Mouse (Mus musculus) gastrocnemius, postnatal 25 days (tissue): ENCODE results near the gene A930017K11Rik. TPM values are rescaled to one million over a fixed set of nuclear protein-coding genes. Genes with fewer than 3 reads are reported as not detected.
A peak's percentile ranks its signal among the peaks of the same experiment; 100 is the strongest.

Experiments
- DNase-seq: peaks from one replicate; pipeline ENCODE4 v3.0.0; 2022
- total RNA-seq, 2 experiments: library from RNA; stranded (reverse); gene quantifications; 1 replicate in 1 of 2; 2 replicates in 1 of 2; pipeline ENCODE4 v1.2.3; 2021

A930017K11Rik gene
- total RNA-seq, 2 experiments from 2014 or later = not detected

GRCm38 (mm10) chr17:25958771-25959494, 6.6 kb upstream of the A930017K11Rik start:
- DNase-seq = no peak

GRCm38 (mm10) chr17:25957586-25958051, 5.3 kb upstream of the A930017K11Rik start:
- DNase-seq = no peak

DNA sequence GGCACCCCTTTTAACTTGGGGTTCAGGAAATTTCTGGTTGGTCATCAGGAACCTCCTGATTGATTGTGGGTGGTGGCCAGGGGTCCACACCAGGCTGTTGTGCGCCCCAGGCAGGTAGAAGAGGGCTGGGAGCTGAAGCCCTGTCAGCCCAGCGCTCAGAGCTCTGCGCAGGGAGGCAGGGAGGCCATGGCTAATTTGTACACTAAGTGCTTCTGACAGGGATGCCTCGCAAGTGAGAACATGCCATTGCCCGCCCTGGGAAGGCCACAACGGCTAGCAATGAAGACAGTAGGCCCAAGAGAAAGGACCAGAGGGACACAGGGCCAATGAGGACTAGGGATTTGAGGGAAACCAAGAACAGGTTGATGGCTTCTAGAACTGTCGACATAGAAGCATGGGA, 4.3 kb upstream of the A930017K11Rik start:
- no peak for DNase-seq

DNA sequence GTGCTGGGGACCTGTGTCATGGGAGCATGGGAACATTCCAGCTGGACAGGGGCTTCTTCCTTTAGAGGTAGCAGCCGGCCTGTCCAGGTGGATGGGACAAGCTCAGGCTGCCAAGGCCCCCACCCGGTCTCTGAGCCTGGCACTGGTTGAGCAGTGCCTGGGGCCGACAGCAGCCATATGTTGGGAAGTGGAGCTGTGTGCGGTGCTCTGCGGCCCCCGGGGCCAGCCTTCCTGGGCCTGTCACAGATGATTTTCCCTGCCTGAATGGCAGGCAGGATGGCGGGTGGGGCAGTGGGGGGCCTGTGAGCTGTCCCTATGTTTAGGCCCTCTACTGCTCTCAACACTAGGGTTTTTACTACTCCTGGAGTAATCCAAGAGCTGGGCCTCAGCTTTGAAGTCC, 3.8 kb upstream of the A930017K11Rik start:
- DNase-seq = no peak

GRCm38 (mm10) chr17:25955736-25956135, 3.4 kb upstream of the A930017K11Rik start:
- no peak for DNase-seq

GRCm38 (mm10) chr17:25954671-25955070, 2.3 kb upstream of the A930017K11Rik start:
- no peak for DNase-seq

- no peak for DNase-seq
Measured at GRCm38 (mm10) chr17:25953161-25953560, 796 bp upstream of the A930017K11Rik start.

DNA sequence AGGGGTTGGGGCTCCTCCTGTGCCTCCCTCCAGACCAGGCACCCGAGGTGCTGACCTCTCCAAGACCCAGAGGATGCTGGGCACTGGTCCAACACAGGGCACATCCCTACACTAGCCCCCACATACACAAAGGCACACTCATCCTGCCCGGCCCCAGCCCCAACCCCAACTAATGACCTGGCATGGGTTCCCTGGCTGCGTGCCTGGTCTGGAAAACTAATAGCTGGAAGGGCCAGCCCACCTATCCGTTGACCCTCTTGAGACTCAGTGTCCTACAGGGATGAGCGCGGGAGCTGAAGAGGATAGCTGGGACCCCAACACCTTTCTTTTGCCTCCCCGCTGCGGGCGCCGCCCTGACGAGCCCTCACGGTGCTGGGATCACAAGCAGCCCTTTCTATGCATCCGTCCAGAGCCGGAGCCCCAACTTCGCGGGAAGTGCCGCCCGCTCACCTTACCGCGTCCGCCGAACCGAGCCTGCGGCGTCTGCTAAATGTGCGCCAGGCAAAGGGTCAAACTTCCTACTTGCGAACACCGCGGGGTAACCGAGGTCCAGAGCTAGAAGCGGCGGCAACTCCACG, 1.1 kb downstream of the A930017K11Rik start:
- DNase-seq = no peak

DNA sequence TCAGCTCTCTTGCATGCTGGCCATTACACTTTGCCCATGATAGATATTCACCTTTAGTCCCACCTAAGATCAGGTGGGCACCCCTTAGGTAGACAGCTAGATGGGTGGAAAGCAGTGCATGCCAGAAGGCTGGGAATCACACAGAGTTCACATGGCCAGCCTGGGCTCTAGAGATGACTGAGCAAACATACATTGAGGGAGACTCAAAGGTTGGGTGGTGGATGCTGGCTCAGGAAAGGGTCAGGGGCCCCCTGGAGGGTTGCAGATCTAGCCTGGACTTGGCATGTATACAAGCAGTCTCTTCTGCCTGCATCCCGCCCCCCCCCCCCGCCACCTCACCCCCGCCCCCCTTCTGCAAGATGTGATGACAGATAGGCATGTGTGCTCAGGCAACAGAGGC, 1.7 kb downstream of the A930017K11Rik start:
- no peak for DNase-seq

- DNase-seq = no peak
Measured at GRCm38 (mm10) chr17:25949981-25950380, 2.4 kb downstream of the A930017K11Rik start.

GRCm38 (mm10) chr17:25948051-25948450, 4.3 kb downstream of the A930017K11Rik start:
- DNase-seq = no peak

DNA sequence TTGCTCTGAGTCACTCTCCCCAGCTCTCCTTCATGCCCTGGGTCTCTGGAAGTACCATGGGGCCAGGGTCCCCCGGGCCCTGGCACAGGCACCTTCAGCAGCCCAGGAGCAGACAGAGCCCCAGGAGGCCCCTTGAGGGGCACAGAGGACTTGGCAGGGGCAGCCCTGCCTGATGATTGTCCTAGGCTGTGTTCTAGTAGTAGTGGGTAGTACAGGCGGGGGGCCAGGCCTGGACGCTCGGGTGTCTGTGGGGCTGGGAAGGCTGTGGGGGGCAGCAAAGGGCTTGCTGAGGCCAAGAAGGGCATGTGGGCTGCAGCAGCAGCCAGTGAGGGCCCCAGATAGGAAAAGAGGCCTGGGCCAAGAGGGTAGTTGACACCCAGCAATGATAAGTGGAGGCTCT, 4.8 kb downstream of the A930017K11Rik start:
- DNase-seq = no peak

GRCm38 (mm10) chr17:25946891-25947290, 5.5 kb downstream of the A930017K11Rik start:
- DNase-seq = no peak

GRCm38 (mm10) chr17:25946349-25946748, 6.0 kb downstream of the A930017K11Rik start:
- no peak for DNase-seq

DNA sequence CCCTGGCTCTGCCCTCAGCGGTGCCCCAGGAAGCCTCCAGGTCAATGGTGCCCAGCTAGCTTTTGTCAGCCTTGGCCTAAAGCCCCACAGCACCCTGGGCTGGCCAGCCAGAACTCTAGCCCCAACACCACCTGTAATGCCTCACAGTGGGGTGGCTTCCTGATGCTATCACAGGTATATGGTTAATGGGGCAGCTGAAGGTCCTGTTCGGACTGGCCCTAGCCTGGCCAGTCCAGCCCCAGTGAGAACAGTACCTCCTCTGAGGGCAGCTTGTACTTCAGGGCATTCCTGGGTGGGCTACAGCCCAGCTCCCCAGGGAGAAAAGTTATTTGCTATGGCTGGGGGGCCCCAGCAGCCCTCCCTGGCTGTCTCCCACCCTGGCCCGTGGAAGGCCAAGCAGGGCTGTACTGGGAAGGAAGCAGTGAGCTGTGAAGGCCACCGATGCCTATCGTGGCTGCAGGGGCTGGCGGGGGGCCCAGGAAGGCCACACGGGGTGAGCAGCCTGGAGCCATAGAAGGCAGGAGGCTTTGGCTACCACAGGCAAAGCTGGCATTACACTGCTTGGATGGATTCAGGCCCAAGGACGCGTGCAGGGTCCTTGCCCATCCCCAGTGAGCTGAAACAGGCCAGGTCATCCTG, 6.7 kb downstream of the A930017K11Rik start:
- peak; percentile 52 for DNase-seq

- no peak for DNase-seq
Measured at GRCm38 (mm10) chr17:25944366-25945163, 7.8 kb downstream of the A930017K11Rik start, which contains the start of the genes Pigq and Nhlrc4. Gene Pigq (minus strand): TSS chr17:25944936. Gene Nhlrc4 (minus strand): TSS chr17:25944961.

GRCm38 (mm10) chr17:25943769-25944168, 8.6 kb downstream of the A930017K11Rik start:
- DNase-seq = no peak

- DNase-seq = no peak
Measured at GRCm38 (mm10) chr17:25943221-25943620, 9.1 kb downstream of the A930017K11Rik start.

DNA sequence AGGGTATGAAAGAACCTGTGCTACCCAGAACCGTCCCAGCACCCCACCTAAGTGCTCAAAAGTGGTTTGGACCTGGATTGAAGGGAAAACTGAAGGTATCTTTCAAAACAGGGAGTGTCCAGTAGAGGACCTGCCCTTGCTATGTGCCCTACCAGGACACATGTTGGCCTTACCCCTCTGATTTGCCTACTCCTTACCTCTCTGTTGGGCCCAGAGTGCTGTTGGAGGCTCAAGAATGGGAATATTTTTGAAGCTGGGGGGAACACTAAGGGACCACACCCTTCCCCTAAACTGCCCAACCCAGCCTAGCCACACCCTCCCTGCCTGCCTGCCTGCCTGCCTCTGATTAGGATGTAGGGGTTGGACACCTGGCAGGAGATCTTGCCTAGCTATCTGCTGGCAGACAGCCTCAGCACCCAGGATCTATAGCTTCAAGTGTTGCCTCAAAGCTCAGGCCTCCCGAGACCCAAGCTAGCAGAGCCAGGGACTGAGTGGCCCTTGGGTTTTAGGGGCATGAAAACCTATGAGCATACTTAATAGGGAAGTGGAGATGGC, 9.7 kb downstream of the A930017K11Rik start:
- no peak for DNase-seq

- DNase-seq = peak; percentile 67
Measured at GRCm38 (mm10) chr17:25941511-25942241, 10.7 kb downstream of the A930017K11Rik start.

- no peak for DNase-seq
Measured at GRCm38 (mm10) chr17:25934526-25934925, 17.8 kb downstream of the A930017K11Rik start.
